Mouse (Mus musculus) left cerebral cortex, postnatal 25 days (tissue): ENCODE measurements at regions not wholly inside any gene's neighbourhood (a gene's known extent, or its start where the extent isn't known, plus 50 kb on each side); places are given as distances from the start of the nearest gene placed in this dataset.

ENCODE experiments used
- DNase-seq, 2 experiments: peaks; one replicate each; pipeline ENCODE4 v3.0.0; 2022; ENCODE audit warnings: low spot score in 2 of 2, mixed read lengths in 1 of 2
- intact Hi-C: fragments of 180-260 bp; cut with DNase I; formaldehyde crosslinking; loops from one replicate; pipeline ENCODE4 v1.15.1; 2025

DNA sequence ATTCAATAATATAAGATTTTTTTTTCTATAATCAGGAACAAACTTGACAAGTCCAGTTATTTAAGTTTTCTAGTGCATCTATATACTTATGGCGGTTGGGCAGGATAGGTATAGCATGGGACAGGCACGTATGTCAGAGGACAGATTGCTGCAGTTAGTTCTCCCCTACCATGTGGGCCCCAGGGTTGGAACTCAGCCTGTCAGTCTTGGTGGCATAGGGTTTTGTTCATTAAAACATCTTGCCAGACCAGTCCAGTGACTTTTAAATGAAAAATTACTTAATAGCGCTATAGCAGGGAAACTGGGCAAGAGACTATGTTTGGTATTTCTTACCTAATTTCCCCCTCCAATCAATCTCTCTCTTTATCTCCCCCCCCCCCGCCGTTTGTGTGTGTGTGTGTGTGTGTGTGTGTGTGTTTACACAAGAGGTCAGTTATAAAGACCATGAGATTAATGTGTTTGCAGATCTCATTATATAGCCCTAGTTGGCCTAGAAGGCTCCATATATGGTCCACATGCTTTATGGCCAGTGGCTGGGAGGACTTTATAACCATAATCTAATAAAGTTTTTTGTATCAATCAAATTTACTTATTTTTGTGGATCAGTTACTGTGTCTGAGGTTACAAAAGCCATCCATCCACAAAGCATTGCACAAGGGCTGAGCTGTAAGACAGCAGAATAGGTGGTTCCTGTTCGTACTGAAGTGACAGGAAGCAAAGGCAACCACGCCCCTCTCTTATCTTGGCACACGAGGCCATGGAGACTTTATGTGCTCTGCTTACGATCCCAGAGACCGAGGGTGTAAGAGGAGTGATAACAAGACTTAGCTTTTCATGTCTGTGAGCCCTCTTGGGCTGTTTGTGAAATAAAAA, 208.5 kb upstream of the Pfn2 start:
- intact Hi-C loops: no loop called here
- DNase-seq: no peak

- intact Hi-C loops: no loop called here
- DNase-seq: no peak
These were observed 209.2 kb upstream of the Pfn2 start for GRCm38 (mm10) chr3:58057064-58057396.

DNA sequence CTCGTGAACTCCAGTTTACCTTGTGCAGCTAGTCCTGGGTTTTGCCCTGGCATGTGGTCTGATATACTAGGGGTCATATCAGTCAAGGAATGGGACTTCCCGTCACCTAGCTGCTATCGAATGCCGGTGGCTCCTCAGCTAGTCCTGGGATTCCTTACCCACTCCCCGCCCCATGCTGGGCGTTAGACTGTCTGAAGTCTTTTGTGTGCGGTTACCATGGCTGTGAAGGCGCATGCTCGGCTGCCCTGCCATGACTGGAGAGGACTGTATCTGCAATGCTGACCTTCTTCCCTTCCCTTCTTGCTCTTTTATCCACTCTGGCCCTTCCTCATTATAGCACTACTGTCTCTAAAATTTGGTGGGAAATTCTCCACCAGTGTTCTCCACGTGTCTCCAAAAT, 210.3 kb upstream of the Pfn2 start:
- DNase-seq: no peak
- intact Hi-C loops: no loop called here

DNA sequence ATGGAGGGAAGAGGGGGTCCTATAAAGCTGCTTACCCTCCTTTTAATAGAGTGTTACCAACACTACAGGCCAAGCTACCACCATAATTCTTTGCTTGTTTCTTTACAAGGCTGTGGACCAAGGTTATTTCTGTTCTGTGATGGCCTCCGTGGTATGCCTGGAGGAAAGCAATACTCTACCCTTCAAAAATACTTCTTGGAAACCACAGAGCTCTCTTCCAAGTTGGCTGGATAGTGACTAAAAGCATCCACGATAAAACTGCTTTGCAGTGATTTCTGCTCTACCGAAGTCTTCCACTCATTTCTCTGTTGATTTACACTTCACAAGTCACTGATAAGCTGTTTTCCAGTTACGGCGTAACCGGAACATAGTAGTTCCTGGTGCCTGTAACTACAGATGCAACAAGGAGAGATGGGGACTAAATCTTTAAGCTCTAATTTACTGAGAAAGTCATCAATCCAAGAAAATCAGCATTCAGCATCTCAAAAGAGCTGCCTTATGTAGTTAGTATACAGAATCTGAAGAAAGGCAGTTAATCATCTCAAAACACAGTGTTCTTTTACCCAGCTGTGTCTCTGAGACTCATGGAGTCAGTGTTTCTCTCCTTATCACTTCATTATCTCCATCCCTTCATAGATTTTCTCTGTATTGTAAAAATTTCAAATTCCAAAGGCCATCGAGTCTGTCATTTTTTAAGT, 216.1 kb upstream of the Pfn2 start:
- DNase-seq: no peak
- intact Hi-C loops: no loop called here

GRCm38 (mm10) chr3:58071574-58071973, 223.7 kb upstream of the Pfn2 start:
- intact Hi-C loops: no loop called here
- DNase-seq: no peak

- DNase-seq: no peak
- intact Hi-C loops: no loop called here
These were observed 224.5 kb upstream of the Pfn2 start for GRCm38 (mm10) chr3:58072230-58072839.

DNA sequence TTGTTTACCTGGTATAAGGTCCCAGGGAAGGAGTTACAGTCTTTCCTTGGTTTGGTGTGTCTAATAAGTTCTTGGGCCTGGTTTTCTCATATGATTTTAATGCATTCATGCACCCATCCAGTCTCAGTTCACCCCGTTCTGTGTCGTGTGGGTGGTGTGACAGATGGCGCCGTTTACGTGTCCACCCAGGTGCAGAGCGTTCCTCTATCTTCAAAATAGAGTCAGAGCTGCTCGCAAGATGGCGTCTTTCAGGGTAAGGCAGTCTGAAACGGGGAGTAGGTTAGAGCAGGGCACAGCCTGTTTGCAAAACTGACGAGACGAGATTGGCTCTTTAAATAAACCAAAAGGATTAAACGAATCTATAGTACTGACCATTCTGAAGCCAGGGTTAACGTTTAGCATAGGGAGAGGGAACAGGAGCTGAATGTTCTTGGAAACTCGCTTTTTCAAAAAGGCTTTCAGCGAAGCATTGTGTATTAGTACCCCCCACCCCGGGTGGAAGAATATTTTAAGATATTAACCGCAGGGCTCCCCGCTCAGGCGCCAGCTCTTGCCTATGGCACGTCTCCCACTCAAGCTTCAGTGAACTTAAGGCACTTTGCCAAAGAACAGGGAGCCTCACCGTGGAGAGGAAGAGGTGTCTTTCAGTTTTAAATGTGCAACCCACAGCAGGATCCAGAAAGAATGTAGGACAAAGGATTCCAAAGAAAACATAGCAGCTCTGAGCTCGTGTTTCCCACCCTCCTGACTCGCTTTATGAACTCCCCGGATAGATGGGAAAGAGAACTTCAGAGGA, 241.7 kb upstream of the Pfn2 start:
- peak; percentile 14 to 69 for DNase-seq
- intact Hi-C loops: loop anchor here (1.0 to 2.0 kb wide), 2 partner anchors 91 to 207 kb away; no protein-coding TSS in a partner anchor

DNA sequence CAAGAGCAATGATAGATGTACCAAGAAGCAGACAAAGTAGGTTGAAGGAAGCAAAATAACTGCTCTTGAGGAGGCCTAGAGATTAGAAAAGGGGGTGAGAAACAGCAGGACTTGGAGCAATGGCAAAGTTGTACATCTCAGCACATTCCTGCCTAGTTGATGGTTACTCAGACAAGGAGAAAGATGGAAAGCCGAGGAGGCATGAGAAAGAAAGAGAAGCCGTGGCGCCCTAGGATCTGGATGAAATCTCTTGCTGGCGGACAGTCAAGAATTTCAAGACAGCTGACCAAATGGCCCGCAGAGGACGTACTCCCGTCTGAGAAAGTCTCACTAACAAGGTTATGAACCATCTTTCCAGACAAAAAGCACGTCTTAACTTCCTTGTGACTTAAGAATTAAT, 242.5 kb upstream of the Pfn2 start:
- DNase-seq: peak in 1 of 2 experiments; percentile 6
- intact Hi-C loops: loop anchor here (1.0 to 2.0 kb wide), 2 partner anchors 92 to 208 kb away; no protein-coding TSS in a partner anchor

DNA sequence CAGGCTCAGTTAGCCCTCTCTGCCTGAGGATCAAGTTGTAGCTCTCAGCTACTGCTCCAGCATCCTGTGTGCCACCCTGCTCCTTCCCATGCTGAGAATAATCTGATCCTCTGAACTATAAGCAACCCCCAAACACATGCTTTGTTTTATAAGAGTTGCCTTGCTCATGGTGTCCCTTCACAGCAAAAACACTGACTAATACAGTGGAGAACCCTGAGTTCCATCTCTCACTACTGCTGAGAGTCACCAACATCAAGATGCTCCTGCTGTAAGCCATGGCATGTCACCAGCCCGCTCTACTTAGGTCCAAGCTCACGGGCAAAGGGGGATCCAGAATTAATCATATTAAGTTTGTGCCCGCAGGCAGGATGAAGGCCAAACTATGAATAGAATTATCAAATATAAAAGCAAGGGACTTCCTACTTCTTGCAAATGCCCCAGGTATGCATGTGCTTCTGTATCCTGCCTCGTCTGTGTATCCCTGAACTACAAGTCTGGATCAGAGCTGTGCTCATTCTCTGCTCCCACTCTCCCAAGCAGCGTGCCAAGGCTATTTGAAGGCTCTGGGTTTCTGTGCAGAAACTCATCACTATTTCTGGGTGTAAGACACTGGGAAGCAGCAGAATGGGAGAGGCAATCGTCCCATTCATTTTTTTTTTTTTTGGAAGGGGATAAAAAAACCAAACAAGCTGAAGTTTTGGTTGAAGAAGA, 243.7 kb upstream of the Pfn2 start:
- intact Hi-C loops: loop anchor here (1.0 to 2.0 kb wide), 4 partner anchors 25 to 245 kb away; no protein-coding TSS in a partner anchor
- peak; percentile 44 to 96 for DNase-seq

DNA sequence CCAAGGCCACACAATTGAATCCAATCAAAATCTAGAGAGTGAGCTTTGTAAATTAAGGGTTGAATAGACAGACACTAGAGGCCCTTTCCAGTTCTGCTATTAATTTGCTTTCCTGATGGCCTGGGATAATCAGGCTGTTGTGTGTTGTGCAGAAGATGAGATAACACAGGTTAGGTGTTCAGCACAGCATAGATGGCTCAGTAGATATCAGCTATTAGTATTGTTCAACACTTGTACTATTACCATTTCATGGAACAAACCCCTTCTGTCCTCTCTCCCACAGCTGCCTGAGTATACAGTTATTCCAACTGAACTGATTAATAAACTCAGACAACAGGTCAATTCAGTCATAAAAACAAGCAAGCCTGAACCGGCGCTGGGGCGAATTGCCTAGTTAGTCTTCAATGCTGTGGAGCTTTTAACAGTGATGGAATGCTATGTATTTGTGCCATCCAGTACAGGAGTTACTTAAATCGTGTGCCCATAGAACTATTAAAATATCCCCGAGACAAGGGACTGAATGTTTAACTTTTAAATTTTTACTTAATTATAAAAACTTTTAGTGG, 263.1 kb upstream of the Pfn2 start:
- intact Hi-C loops: no loop called here

GRCm38 (mm10) chr3:58112431-58112856, 264.6 kb upstream of the Pfn2 start:
- DNase-seq: no peak

More for the DNA sequence above, 263.1 kb upstream of the Pfn2 start:
- no peak for DNase-seq

GRCm38 (mm10) chr3:58113941-58114340, 266.1 kb upstream of the Pfn2 start:
- peak in 1 of 2 experiments; percentile 79 for DNase-seq

More at GRCm38 (mm10) chr3:58112431-58112856, 264.6 kb upstream of the Pfn2 start:
- intact Hi-C loops: no loop called here

GRCm38 (mm10) chr3:58115511-58115910, 267.6 kb upstream of the Pfn2 start:
- intact Hi-C loops: no loop called here
- peak in 1 of 2 experiments; percentile 67 for DNase-seq

More at GRCm38 (mm10) chr3:58113941-58114340, 266.1 kb upstream of the Pfn2 start:
- intact Hi-C loops: no loop called here

DNA sequence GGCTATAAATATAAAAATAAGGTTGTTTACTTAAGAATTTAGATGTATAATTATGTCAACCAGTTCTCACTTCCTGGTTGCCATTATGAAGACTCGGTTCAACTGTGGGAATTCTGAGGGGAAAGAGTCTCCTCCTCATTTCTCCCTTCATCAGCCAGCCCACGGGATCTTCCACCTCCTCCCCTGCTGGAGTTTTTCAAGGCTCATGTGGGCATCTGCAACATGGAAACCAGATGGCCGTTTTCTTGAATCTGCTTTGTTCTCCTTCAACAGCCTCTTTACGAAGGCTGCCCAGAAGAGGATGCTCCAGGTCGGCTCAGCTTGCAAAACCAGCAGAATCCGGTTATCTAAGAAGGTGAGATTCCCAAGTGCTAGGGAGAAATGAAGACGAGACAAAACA, 269.0 kb upstream of the Pfn2 start:
- intact Hi-C loops: loop anchor here (1.0 to 2.0 kb wide), 4 partner anchors 25 to 270 kb away; no protein-coding TSS in a partner anchor
- peak; percentile 47 to 94 for DNase-seq

GRCm38 (mm10) chr3:58120051-58120450, 272.2 kb upstream of the Pfn2 start:
- DNase-seq: no peak
- intact Hi-C loops: no loop called here

GRCm38 (mm10) chr3:58122456-58123359, 274.8 kb upstream of the Pfn2 start:
- intact Hi-C loops: loop anchor here (1.0 to 2.0 kb wide), 2 partner anchors 275 to 456 kb away; no protein-coding TSS in a partner anchor
- DNase-seq: peak; percentile 74 to 83

- intact Hi-C loops: loop anchor here (2.0 kb wide), 1 partner anchor 457 kb away; no protein-coding TSS in a partner anchor
- no peak for DNase-seq
These were observed 275.7 kb upstream of the Pfn2 start for GRCm38 (mm10) chr3:58123396-58124077.
